Mouse (Mus musculus) liver, postnatal 0 days (tissue): ENCODE results near the gene Ppp1r12b. TPM values are rescaled to one million over a fixed set of nuclear protein-coding genes. Genes with fewer than 3 reads are reported as not detected.

Experiments used
- ATAC-seq: fragments of 200-750 bp; cut with Nextera tagmentation; 2 replicates; pipeline ENCODE4 v1.8.0; 2017; ENCODE audit warnings: mild to moderate bottlenecking, moderate library complexity
- DNase-seq: peaks from one replicate; pipeline ENCODE4 v3.0.0-alpha.2; 2016
- H3K27ac ChIP-seq: fragments of 300-500 bp; sonication (generic); 2 replicates; pipeline ENCODE4 v1.5.1; 2014; ENCODE audit warnings: antibody characterized with exemption, moderate library complexity, mild to moderate bottlenecking, low read depth
- H3K27me3 ChIP-seq: fragments of 300-500 bp; sonication (generic); 2 replicates; pipeline ENCODE4 v1.6.1; 2014; ENCODE audit warnings: low read length, control low read depth, mixed read lengths; ENCODE audit not compliant: insufficient read depth
- H3K36me3 ChIP-seq: fragments of 300-500 bp; sonication (generic); replicated peaks from 2 replicates; pipeline ENCODE4 v1.6.1; 2014; ENCODE audit warnings: mild to moderate bottlenecking, control low read depth, low read length, moderate library complexity, mixed read lengths; ENCODE audit not compliant: insufficient read depth
- H3K4me1 ChIP-seq: fragments of 300-500 bp; sonication (generic); 2 replicates; pipeline ENCODE4 v1.6.1; 2014; ENCODE audit warnings: antibody characterized with exemption, mild to moderate bottlenecking, control low read depth; ENCODE audit not compliant: insufficient read depth
- H3K4me2 ChIP-seq: fragments of 300-500 bp; sonication (generic); 2 replicates; pipeline ENCODE4 v1.6.1; 2014; ENCODE audit warnings: low read depth, mild to moderate bottlenecking, low read length, moderate library complexity, mixed read lengths
- H3K4me3 ChIP-seq: fragments of 300-500 bp; sonication (generic); 2 replicates; pipeline ENCODE4 v1.5.1; 2014; ENCODE audit warnings: low read depth, low read length
- H3K9ac ChIP-seq: fragments of 300-500 bp; sonication (generic); replicated peaks from 2 replicates; pipeline ENCODE4 v1.6.1; 2014; ENCODE audit warnings: mild to moderate bottlenecking, moderate library complexity
- H3K9me3 ChIP-seq: fragments of 300-500 bp; sonication (generic); 2 replicates; pipeline ENCODE4 v1.6.1; 2016; ENCODE audit warnings: mild to moderate bottlenecking, control low read depth, low read length, mixed read lengths
- CTCF ChIP-seq: sonication (generic); IDR thresholded peaks from 2 replicates; pipeline ENCODE4 v1.5.1; 2016; ENCODE audit warnings: antibody characterized with exemption, low read depth
- EP300 ChIP-seq: IDR thresholded peaks from 2 replicates; pipeline ENCODE4 v1.6.1; 2016; ENCODE audit warnings: antibody characterized with exemption, low read depth, mild to moderate bottlenecking
- WGBS: fragments of 180-500 bp; shearing (Covaris S2); extraction: QIAGEN DNeasy Blood & Tissue Kit; methylation state at CpG from one replicate; pipeline ENCODE4 v1.1.7; 2014; ENCODE audit not compliant: insufficient replicate concordance; 5-methylcytosine and 5-hydroxymethylcytosine counted together
- polyA plus RNA-seq: library from polyadenylated mRNA; unstranded; fragments of >200 nt; fragmentation: Nextera tagmentation; extraction: Ambion mirVana; gene quantifications from 2 replicates; pipeline ENCODE4 v1.2.1, GENCODE M21; 2015

Ppp1r12b gene
- polyA plus RNA-seq, 1 experiment from 2014 or later = 0.93 TPM

GRCm38 (mm10) chr1:134755548-134756189, 200.1 kb downstream of the Ppp1r12b start:
- Histone ChIP-seq H3K4me1 (no peaks in the 10 kb centered on the region), H3K36me3 (0 out of 2 replicates have a peak, but pooled peaks cover 3% of the 10 kb centered on the region), H3K4me2 (no peak overlapping the region), H3K4me3 (no peak overlapping the region), H3K9ac (no peak overlapping the region), H3K9me3 (no peaks in the 10 kb centered on the region), H3K27ac (no peak overlapping the region), H3K27me3 (no peaks in the 10 kb centered on the region)
- no peak for ATAC-seq
- no peak for TF ChIP-seq CTCF
- no peak for DNase-seq
- WGBS = 70% methylated on average over 13 of the region's 13 CpGs

GRCm38 (mm10) chr1:134754818-134755217, 200.9 kb downstream of the Ppp1r12b start:
- 76% methylated on average over 10 of the region's 10 CpGs for WGBS
- Histone ChIP-seq H3K4me2 (no peak overlapping the region), H3K36me3 (0 out of 2 replicates have a peak, but pooled peaks cover 3% of the 10 kb centered on the region), H3K9me3 (no peaks in the 10 kb centered on the region), H3K27ac (no peak overlapping the region), H3K4me1 (no peaks in the 10 kb centered on the region), H3K27me3 (no peaks in the 10 kb centered on the region), H3K9ac (no peak overlapping the region), H3K4me3 (no peak overlapping the region)
- TF ChIP-seq CTCF = no peak
- no peak for TF ChIP-seq EP300
- ATAC-seq = no peak
- DNase-seq = no peak

- H3K36me3 ChIP-seq = 0 out of 2 replicates have a peak, but pooled peaks cover 3% of the 10 kb centered on the region
- no peaks in the 10 kb centered on the region for H3K9me3 ChIP-seq
- no peak overlapping the region for H3K27ac ChIP-seq
- WGBS = 54% methylated on average over 13 of the region's 13 CpGs
- H3K4me2 ChIP-seq = no peak overlapping the region
- TF ChIP-seq CTCF (no peak), EP300 (no peak)
- DNase-seq (no peak), ATAC-seq (no peak)
- no peaks in the 10 kb centered on the region for H3K4me1 ChIP-seq
- H3K9ac ChIP-seq = no peak overlapping the region
- H3K4me3 ChIP-seq = no peak overlapping the region
- no peaks in the 10 kb centered on the region for H3K27me3 ChIP-seq
Observed at GRCm38 (mm10) chr1:134753751-134754630, 201.8 kb downstream of the Ppp1r12b start.

DNA sequence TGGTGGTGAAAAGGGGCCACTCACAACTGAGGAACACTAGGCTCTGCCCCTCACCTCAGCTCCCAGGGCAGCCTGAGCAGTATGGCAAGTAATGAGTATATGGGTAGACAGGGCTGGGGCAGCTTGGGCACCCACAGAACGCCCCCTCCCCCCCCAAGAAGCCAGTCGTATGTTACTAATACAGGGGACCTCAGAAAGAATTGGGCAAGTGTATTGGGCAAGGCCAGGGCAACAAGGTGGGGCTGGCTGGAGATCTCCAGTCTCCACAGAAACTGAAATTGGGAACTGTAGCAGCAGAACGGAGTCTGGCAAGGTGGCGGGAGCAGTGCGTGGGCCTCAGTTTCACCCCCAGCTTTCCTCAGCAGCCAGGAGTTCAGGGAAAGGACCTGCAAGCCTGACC, 203.3 kb downstream of the Ppp1r12b start:
- Histone ChIP-seq H3K4me1 (peaks cover 5% of the 10 kb centered on the region), H3K9me3 (no peaks in the 10 kb centered on the region), H3K9ac (no peak overlapping the region), H3K27me3 (no peaks in the 10 kb centered on the region), H3K27ac (no peak overlapping the region), H3K4me3 (no peak overlapping the region), H3K4me2 (no peak overlapping the region), H3K36me3 (no peaks in the 10 kb centered on the region)
- WGBS = 66% methylated on average over 5 of the region's 5 CpGs
- DNase-seq = no peak
- TF ChIP-seq CTCF (no peak), EP300 (no peak)
- ATAC-seq = no peak

- no peaks in the 10 kb centered on the region for H3K36me3 ChIP-seq
- H3K4me1 ChIP-seq = peaks cover 10% of the 10 kb centered on the region
- ATAC-seq (no peak), DNase-seq (no peak)
- no peak overlapping the region for H3K9ac ChIP-seq
- H3K9me3 ChIP-seq = no peaks in the 10 kb centered on the region
- TF ChIP-seq EP300 (no peak), CTCF (no peak)
- no peaks in the 10 kb centered on the region for H3K27me3 ChIP-seq
- no peak overlapping the region for H3K4me3 ChIP-seq
- H3K4me2 ChIP-seq = no peak overlapping the region
- H3K27ac ChIP-seq = no peak overlapping the region
- whole genome bisulfite sequencing = 86% methylated on average over 7 of the region's 7 CpGs
Observed at GRCm38 (mm10) chr1:134749889-134750288, 205.9 kb downstream of the Ppp1r12b start.
